Mouse (Mus musculus) neural tube, embryonic 12.5 days (tissue): Measurements from ENCODE around the gene Bod1. TPM values are rescaled to one million over a fixed set of nuclear protein-coding genes. Genes with fewer than 3 reads are reported as not detected.

Source experiments
- ATAC-seq: fragments of 200-750 bp; cut with Nextera tagmentation; 2 replicates; pipeline ENCODE4 v1.8.0; 2017; ENCODE audit warnings: low read depth, mild to moderate bottlenecking, moderate TSS enrichment, moderate library complexity; ENCODE audit not compliant: low FRiP score
- H3K27ac ChIP-seq: fragments of 300-500 bp; sonication (generic); 2 replicates; pipeline ENCODE4 v1.5.1; 2016
- H3K27me3 ChIP-seq: fragments of 300-500 bp; sonication (generic); replicated peaks from 2 replicates; pipeline ENCODE4 v1.6.1; 2016; ENCODE audit warnings: mild to moderate bottlenecking
- H3K36me3 ChIP-seq: fragments of 300-500 bp; sonication (generic); 2 replicates; pipeline ENCODE4 v1.6.1; 2016; ENCODE audit warnings: mild to moderate bottlenecking
- H3K4me1 ChIP-seq: fragments of 300-500 bp; sonication (generic); 2 replicates; pipeline ENCODE4 v1.6.1; 2016
- H3K4me2 ChIP-seq: fragments of 300-500 bp; sonication (generic); replicated peaks from 2 replicates; pipeline ENCODE4 v1.6.1; 2016; ENCODE audit warnings: mild to moderate bottlenecking
- H3K4me3 ChIP-seq: fragments of 300-500 bp; sonication (generic); 2 replicates; pipeline ENCODE4 v1.5.1; 2016
- H3K9ac ChIP-seq: fragments of 300-500 bp; sonication (generic); 2 replicates; pipeline ENCODE4 v1.6.1; 2016; ENCODE audit warnings: mild to moderate bottlenecking
- H3K9me3 ChIP-seq: fragments of 300-500 bp; sonication (generic); 2 replicates; pipeline ENCODE4 v1.6.1; 2016; ENCODE audit warnings: mild to moderate bottlenecking
- WGBS: fragments of 180-500 bp; shearing (Covaris S2); methylation state at CpG from one replicate; pipeline ENCODE4 v1.1.7; 2016; 5-methylcytosine and 5-hydroxymethylcytosine counted together
- polyA plus RNA-seq: library from polyadenylated mRNA; unstranded; fragments of >200 nt; fragmentation: Nextera tagmentation; extraction: Ambion mirVana; gene quantifications from 2 replicates; pipeline ENCODE4 v1.2.1, GENCODE M21; 2016

Bod1 gene
- polyA plus RNA-seq, 1 experiment from 2014 or later = 163 TPM

- no peak for ATAC-seq
- Histone ChIP-seq H3K27me3 (no peaks in the 10 kb centered on the region), H3K36me3 (no peaks in the 10 kb centered on the region), H3K4me3 (no peak overlapping the region), H3K4me1 (no peaks in the 10 kb centered on the region), H3K4me2 (no peak overlapping the region), H3K27ac (no peak overlapping the region), H3K9ac (no peak overlapping the region), H3K9me3 (no peaks in the 10 kb centered on the region)
- WGBS = 70% methylated on average over 2 of the region's 2 CpGs
Measured at GRCm38 (mm10) chr11:31620796-31621195, 50.9 kb downstream of the Bod1 start.

- no peaks in the 10 kb centered on the region for H3K36me3 ChIP-seq
- H3K9ac ChIP-seq = no peak overlapping the region
- H3K9me3 ChIP-seq = no peaks in the 10 kb centered on the region
- no peak overlapping the region for H3K4me2 ChIP-seq
- no peak overlapping the region for H3K4me3 ChIP-seq
- no peak for ATAC-seq
- H3K27ac ChIP-seq = no peak overlapping the region
- no peaks in the 10 kb centered on the region for H3K4me1 ChIP-seq
- H3K27me3 ChIP-seq = no peaks in the 10 kb centered on the region
- 82% methylated on average over 3 of the region's 3 CpGs for WGBS
Measured at GRCm38 (mm10) chr11:31617797-31618196, 53.9 kb downstream of the Bod1 start.

GRCm38 (mm10) chr11:31617236-31617635 lies 54.4 kb downstream of the Bod1 start:
- no peak overlapping the region for H3K9ac ChIP-seq
- no peak overlapping the region for H3K4me2 ChIP-seq
- no peaks in the 10 kb centered on the region for H3K9me3 ChIP-seq
- no peaks in the 10 kb centered on the region for H3K36me3 ChIP-seq
- no peak overlapping the region for H3K4me3 ChIP-seq
- no peaks in the 10 kb centered on the region for H3K4me1 ChIP-seq
- no peak overlapping the region for H3K27ac ChIP-seq
- 67% methylated on average over 3 of the region's 3 CpGs for WGBS
- ATAC-seq = no peak
- no peaks in the 10 kb centered on the region for H3K27me3 ChIP-seq

- Histone ChIP-seq H3K36me3 (no peaks in the 10 kb centered on the region), H3K4me3 (no peak overlapping the region), H3K27ac (no peak overlapping the region), H3K4me1 (no peaks in the 10 kb centered on the region), H3K27me3 (no peaks in the 10 kb centered on the region), H3K4me2 (no peak overlapping the region), H3K9me3 (no peaks in the 10 kb centered on the region), H3K9ac (no peak overlapping the region)
- no peak for ATAC-seq
- WGBS = 68% methylated on average over 4 of the region's 4 CpGs
Measured at GRCm38 (mm10) chr11:31616722-31617121, 55.0 kb downstream of the Bod1 start.

Other genes starting within 250 kb of the Bod1 start
- 14.4 and 18.4 TPM in 2 replicates for gene Cpeb4, start 200.3 kb upstream of the Bod1 start, polyA plus RNA-seq